Mouse (Mus musculus) skeletal muscle tissue, adult 2 months (tissue): Measurements from ENCODE around the gene Etfb.

Source experiments
- DNase-seq: peaks from one replicate; pipeline ENCODE4 v3.0.0-alpha.2; 2012; ENCODE audit warnings: low read depth, low spot score

Gene Etfb

DNA sequence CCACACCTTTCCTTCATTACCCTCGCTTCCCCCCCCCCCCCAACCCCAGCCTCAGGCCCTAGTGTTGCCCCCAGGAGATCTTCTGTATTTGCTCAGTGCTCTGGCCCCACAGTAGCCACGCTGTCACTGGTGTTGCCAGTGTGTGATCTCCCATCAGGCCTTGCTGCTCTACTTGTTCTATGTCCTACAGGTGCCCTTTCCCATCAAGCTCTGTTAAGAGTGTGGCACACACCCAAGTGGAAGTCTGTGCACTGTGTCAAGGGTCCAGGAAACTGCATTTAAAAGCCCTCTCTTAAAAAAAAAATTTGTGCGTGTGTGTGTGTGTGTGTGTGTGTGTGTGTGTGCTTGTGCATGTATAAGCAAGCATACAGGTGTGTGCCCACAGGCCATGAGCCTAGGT is 4.4 kb downstream of the Etfb start:
- DNase-seq: no peak

DNA sequence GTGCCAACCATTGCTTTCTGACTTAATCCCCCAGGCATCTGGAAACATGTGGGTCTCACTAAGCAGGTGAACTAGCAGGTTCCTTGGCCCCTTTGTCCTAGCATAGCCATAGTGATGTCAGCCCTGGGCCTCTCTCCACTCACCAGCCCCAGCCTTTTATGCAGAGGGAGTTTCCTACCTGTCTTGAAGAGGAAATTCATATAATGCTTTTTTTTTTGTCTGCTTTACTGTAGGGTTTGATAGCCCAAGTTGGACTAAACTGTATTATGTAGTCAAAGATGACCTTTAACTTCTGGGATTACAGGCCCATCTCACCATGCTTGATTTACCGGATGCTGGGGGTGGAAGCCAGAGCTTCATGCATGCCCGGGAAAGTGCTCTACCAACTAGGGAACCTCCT is 5.9 kb downstream of the Etfb start:
- no peak for DNase-seq

DNA sequence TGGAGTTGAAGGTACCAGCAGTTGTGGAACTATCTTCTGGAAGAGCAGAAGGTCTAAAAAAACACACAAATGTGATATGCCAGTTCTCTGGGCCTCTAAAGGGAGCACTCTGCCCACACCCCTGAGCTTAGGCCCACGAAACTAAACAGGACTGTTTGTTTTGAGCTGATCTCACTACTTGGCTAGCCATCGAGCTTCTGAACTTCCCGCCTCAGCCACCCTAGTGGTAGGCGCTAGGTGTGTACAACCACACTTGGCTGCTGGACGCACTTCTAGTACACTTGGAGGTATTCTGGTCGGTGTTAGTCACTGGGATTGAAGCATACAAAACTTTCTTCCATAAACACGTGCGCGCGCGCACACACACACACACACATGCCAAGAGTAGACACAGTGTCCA is 7.8 kb downstream of the Etfb start:
- no peak for DNase-seq

DNA sequence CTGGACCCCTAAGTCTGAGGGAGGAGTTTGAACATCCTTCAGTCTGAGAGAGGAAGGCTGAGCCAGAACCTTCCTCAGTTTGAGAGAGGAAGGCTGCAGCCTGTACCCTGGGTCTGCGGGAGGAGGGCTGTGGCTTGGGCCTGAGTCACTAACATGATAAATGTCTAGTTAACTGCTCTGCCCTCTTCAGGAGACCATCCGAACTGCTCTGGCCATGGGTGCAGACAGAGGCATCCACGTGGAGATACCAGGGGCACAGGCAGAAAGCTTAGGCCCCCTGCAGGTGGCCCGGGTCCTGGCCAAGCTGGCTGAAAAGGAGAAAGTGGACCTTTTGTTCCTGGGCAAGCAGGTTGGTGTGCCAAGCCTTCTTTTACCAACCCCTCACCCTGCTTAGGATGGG is 8.7 kb downstream of the Etfb start:
- no peak for DNase-seq

DNA sequence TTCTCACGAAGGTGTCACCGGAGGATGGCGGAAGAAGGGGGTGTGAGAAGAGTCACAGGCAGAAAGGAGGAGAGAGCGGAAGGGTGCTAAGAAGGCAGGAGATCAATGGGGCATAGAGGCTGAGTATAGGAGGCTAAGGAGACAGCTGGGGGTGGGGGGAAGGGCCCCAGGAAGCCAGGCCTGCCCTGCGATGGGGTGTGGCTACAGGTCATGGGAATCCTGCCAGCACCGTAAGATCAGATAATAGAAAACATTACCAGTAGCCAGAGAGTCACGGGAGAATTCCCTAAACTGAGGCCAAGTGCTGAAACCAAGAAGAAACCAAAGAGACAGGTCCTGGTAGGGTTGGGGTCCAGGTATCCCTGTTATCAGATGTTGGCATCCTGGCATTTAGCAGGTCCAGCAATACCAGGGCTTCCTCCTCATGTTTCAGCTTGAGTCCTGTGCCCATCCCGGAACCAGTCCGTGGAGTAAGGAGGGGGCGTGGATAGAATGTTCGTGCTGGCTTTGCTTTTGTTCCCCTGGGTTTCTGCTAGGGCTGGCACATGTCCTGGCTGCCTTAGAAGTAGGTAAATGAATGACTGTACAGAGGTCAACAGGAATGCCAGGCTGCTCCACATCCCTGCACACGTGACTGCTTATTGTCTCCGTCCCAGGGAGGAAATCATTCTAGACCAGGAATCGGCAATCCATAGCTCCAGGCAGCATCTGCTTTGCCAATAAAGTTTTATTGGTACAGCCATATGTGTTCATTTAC is 9.9 kb downstream of the Etfb start:
- no peak for DNase-seq

DNA sequence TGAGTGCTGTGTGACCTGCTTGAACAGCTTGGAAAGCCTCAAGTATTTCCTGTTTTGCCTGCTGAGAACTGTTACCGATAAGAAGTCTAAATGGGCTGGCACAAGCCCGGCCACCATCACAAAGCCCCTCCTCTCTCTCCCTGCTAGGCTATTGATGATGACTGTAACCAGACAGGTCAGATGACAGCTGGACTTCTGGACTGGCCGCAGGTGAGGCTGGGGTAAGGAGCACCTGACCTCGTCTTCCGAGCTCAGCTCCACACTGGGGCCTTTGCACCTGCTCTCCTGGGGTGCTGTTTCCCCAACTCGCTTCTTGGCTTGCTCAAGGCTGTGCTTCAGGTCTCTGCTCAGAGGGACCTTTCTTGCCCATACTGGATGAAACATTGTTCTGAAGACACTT is 10.5 kb downstream of the Etfb start:
- no peak for DNase-seq

DNA sequence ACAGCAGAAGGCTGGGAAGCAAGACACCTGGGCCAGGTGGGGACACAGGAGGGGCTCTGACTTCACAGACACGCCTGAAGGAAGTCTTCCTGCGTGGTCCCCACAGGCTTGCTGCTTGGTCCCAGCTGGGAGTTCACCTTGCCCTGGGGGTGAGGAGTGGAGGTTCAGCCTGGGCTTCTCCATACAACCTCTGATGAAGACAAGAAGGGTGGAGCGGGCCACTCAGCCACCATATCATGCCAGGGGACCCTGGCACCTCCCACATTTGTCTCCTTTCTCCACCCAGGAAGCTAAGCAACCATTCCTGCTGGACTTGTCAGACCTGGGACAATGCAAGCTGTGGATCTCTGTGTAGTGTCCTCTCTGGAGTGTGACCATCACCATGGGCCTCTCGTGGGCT is 19.0 kb downstream of the Etfb start, which contains the start of gene Vsig10l:
TSS of gene Vsig10l (plus strand) at position 301 of the 400 bp plus-strand sequence.
- no peak for DNase-seq

DNA sequence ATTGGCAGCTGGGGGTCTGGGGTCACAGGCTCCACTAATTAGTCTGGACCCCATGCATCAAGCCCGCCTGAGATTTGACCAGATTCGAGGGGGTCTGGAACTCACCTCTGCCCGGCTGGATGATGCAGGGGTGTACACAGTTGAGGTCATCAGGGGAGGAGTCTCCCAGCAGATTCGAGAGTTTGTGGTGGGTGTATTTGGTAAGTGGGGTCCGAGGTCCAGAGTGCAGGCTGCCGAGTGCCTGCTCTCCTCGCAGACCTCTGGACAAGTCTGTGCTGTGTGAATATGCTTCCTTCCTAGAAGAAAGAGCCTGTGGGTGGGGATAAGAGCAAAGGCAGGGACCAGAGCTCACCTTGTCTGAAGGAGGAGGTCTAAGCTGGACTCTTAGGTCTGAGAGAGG is 20.1 kb downstream of the Etfb start:
- DNase-seq: no peak

DNA sequence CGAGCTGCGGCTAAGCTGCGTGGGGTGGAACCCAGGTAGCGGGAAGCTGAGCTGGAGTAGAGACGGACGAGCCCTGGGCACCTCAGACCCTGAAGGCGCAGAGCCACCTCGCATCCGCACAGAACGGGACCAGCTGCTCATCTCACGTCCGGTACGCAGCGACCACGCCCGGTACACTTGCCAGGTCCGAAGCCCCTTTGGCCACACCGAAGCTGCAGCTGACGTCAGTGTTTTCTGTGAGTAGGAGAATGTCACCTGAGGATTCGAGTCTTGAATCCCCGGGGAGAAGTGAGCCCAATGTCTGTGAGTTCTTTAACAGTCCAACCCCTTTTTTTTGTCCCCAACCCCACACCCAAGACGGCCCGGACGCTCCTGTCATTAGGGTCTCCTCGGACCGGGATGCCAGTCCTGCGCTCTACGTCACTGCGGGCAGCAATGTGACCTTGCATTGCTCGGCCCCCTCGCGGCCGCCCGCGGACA is 21.0 kb downstream of the Etfb start:
- no peak for DNase-seq

DNA sequence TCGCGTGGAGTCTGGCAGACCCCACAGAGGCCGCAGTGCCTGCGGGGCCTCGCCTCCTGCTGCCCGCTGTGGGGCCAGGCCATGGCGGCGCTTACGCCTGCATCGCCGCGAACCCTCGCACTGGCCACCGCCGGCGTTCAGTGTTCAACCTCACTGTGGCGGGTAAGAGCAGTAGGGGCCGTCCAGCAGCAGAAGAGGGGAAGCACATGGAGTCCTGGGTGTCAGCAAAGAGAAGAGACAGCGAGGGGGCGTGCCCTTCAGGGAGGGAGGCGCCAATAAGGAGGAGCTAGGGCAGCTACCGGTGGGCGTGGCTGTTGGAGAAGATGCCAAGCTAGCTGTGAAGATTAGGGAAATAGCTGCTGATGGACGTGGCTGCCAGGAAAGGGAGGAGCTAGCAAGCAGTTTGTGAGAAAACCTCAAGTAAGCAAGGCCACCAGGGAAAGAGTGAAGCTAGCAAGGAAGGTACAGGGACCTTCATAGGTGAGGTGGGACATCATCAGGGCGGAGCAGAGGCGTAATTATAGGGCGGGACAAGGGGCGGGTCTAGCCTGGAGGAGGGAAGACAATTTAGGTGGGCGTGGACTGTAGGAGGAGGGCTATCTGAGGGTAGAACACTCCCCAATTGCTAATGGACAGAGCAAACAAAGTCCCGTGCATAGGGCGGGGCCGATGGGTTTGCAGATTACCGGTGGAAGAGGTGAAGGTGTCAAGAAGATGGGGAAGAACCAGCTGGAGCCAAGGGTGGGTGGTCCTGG is 21.6 kb downstream of the Etfb start:
- peak; percentile 72 for DNase-seq

DNA sequence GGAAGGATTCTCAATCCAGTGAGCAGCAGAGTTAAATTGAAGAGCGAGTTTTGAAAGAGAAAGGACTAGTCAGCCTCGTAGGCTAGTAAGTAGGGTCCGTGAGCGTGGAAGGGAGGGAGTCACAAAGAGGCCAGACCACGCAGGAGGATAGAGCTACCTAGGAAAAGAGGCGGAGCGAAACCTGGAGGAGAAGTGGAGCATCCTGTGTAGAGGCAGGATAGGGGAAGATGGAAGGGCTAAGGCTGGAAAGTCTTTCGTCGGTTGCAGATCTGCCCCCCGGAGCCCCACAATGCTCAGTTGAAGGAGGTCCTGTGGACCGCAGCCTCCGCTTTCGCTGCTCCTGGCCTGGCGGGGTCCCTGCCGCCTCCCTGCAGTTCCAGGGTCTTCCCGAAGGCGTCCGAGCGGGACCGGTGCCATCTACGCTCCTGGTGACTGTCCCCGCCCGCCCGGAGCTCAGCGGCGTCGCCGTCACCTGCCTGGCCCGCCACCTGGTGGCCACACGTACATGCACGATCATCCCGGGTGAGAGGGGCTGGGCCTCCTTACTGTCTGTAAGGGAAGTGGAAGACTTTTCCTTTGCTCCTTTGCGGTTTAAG is 22.3 kb downstream of the Etfb start:
- DNase-seq: peak; percentile 52

DNA sequence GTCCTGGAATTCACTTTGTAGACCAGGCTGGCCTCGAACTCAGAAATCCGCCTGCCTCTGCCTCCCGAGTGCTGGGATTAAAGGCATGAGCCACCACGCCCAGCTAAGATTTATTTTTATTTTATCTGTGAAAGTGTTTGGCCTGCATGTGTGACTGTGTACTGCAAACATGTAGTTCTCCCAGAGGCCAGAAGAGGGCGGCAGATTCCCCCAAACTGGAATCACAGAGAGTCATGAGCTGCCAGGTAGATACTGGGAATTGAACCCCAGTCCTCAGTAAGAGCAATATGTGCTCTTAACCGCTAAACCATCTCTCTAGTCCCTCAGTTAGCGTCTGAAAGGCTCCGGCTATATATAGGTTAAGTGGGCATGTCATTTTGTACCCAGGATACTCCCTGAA is 26.5 kb downstream of the Etfb start:
- DNase-seq: no peak

DNA sequence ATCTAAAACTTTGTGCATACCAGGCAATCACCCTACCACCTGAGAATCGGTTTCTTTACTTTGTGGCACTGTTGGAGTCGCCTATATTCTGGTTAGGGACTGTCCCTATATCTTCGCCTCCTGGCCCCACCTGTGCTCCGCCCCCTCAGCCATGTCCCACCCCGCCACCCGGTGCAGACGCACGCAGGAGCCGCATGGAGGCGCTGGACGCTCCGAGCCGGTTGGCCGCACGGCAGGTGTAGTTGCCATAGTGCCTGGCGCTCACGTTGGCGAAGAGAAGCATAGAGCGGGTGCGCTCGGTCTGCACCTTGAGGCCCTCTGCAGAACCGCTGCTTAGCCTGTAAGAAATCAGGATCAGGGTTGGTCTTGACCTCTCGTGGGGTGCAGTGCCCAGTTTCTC is 31.8 kb downstream of the Etfb start:
- DNase-seq: no peak

DNA sequence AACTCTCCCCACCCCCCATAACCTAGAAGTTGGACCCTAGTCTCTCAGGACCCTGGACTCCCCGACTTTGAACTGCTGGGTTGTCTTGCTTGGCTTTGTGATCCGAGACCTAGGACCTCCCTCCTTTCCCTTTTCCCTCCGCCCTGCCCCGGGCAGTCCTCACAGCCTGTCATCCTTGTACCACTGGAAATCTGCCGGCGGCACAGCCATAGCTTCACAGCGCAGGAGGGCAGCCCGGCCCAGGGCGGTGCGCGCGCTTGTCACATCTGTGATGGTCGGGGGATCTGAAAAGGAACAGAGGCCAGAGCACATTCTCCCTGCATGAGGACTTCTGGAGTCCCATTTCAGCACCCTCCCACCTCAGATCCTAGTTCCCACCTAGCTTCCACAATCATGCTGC is 32.5 kb downstream of the Etfb start:
- DNase-seq: no peak

DNA sequence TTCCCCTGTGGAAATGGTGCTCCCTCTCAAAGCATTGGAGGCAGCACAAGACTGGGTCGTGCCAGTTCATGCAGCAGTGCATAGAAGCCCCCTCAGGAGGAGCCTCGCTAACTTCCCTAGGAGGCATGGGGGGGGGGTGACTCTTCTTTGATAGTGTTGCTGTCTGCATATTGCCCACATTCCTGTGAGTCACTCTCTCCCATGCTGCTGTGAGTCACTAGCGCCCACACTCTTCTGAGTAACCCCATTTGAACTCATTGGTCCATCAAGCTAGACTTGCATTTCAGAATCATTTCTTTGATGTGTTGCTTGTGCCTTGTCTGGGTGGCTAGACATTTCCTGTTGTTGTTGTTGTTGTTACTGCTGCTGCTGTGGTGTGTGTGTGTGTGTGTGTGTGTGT is 37.3 kb downstream of the Etfb start:
- DNase-seq: no peak

DNA sequence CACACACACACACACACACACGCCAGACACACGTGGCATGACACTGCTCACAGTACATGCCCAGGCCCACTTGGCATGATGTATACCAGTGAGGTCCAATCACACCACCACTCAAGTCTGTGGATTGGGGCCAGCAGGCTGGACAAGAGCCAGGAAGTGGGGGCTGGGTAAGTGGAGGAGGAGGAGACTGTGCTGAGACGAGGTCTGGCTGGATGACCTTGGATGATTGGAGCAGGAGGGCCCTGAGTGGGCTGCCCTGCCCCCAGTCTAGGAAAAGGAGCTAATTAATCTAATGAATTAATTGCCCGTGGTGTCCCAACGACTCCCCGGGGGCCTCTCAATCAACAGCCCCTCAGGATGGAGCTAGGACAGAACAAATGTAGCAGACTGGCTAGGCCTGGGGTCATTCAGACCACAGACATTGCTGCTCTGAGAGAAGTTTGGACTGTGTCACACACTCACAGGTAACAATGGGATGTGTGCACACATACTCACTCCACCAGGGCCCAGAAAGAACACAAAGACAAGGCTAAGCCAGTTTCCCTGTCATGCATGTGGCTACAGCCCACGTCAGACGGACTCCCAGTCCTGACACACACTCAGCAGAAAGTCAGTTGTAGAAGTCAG is 38.3 kb downstream of the Etfb start:
- DNase-seq: no peak

DNA sequence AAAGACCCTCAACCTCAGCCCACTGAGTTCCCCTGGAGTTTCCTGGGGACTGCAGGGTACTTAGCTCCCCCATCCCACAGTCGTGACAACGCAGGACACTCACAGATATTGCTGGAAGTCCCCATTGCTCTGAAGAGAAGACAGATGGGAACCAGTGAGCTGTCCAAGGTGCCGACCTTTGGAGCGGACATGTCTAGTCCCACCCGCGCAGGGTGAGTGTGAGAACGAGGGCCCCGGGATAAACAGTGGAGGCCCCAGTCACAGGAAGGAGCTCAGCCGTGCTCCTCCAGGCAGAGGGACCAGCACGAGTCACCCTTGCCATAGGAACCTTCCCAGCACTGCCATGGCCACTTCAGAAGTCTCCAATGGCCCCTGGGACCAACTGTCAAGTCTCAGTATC is 39.4 kb downstream of the Etfb start:
- no peak for DNase-seq

DNA sequence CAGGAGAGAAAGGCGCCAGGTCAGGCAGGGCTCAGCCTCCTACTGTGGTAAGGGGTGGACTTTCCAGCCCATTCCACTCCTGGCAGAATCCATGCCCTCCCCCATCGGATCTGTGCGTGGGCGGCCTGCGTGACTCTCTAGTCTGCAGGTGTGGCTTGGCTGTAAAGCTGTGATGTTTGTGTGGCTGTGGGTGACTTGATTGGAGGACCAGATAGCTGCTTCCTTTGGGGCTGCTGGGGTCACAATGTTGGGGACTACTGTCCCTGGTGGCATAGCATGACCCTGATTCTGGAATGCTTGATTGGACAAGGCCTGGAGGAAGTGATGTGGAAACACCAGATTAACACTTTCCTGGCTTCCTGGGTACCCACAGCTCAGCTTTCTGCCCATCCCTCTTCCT is 44.8 kb downstream of the Etfb start:
- DNase-seq: no peak

DNA sequence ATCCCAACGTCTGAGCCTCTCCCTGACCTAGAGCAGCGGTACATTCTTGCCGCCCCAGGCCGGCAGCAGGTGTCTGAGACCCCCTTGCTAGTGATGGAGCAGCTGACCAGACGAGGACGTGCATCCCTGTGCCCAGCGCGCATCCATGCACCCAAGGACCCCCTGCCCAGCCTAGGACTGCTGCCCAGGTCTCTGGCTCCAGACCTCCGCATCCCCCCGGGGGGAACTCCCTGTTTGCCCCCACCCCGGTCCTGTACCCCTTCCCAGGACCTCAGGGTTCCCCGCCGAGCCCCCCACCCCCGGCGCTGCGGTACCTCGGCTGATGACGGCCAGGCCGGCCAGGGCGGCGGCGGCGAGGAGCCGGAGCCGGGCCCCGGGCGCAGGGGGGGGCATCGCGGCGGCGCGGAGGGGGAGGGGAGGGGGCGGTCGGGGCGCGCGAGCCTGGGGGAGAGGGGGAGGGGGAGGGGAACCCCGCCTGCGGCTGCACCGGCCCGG is 45.8 kb downstream of the Etfb start, which contains the start of gene Iglon5:
TSS of gene Iglon5 (minus strand) at position 445 of the 495 bp plus-strand sequence.
- DNase-seq: no peak

DNA sequence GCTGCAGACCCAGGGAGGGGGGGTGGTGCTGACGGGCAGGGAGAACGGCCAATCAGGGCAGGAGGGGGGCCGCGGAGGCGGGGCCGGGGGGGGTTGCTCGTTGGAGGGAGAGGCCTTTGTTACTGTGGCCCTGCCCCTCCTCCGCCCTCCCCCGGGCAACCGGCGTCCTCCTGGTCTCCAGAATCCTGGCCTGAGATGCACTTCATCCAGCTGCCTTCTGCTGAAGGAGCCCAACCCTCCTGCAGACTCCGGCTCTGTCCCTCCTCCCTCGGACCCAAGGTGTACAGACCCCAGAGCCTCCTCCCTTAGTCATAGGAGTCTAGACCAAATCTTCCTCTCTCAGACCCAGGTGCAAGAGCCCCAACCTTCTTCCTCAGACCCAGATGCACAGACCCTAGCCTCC is 46.3 kb downstream of the Etfb start:
- DNase-seq: no peak

DNA sequence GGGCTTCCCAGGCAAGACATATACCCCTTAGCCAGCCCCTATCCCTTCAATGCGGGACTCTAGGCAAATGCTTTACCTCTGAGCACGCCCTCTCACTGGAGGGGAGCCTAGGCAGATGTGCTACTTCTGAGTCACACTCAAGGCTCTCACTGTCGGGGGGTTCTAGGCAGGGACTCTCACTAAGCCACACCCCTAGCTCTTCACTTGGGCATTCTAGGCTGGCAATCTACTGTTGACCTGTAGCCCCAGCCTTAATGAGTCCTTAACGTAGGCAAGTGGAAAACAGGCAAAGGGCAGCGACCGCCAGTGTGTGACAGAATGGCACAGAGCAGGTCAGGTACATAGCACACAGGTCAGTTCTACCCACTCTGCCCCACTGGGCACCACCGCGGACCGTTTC is 47.0 kb downstream of the Etfb start:
- no peak for DNase-seq
